Mouse (Mus musculus) large intestine, adult 2 months (tissue): ENCODE measurements around the gene Tfr2. TPM values are rescaled to one million over a fixed set of nuclear protein-coding genes. Genes with fewer than 3 reads are reported as not detected.
A peak's percentile ranks its signal among the peaks of the same experiment; 100 is the strongest.

ENCODE experiments used
- DNase-seq: peaks from one replicate; pipeline ENCODE4 v3.0.0-alpha.2; 2012; ENCODE audit warnings: low read depth, low spot score
- WGBS: fragments of 180-500 bp; shearing (Covaris S2); methylation state at CpG from one replicate; pipeline ENCODE4 v1.1.7; 2018; 5-methylcytosine and 5-hydroxymethylcytosine counted together
- polyA plus RNA-seq: library from polyadenylated mRNA; depleted of rRNA; stranded (reverse); fragments of >200 nt; gene quantifications from 2 replicates; pipeline ENCODE4 v1.2.3, GENCODE M21; 2012

Tfr2 gene
- polyA plus RNA-seq, 1 experiment = 0.17 TPM

DNA sequence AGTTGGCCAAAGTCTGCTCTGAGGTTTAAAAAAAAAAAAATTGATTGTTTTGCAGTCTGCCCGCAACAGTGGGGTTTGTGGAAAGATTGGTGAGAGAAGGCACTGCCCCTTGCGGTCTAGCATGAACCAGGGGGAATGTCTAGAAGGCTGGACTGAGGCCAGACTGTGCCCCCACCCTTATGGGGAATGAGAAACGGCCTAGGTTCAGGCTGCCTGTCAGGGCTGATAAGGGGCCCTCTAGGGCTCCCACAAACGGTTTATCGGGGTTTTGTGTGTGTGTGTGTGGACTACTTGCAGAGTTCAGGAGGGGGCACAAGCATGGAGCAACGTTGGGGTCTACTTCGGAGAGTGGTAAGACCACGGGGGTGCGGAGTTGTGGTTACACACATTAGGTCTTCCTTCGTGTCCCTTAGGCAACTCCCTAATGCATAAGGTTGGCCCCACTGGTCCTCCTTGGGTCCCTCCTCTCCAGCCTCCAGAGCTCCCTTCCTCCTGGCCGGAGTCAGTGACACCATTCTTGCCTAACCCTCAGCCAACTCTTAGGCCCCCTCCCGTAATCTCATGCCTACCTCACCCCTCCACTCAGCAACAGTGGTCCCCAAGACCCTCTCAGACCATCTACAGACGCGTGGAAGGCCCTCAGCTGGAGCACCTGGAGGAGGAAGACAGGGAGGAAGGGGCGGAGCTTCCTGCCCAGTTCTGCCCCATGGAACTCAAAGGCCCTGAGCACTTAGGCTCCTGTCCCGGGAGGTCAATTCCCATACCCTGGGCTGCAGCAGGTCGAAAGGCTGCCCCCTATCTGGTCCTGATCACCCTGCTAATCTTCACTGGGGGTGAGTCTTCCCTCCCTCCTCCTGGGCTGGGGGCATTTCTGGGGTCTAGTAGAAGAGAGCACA lies 1.3 kb downstream of the Tfr2 start:
- DNase-seq = no peak
- 75% methylated on average over 17 of the region's 17 CpGs for WGBS

GRCm38 (mm10) chr5:137574470-137574901 lies 4.8 kb downstream of the Tfr2 start:
- DNase-seq = no peak

GRCm38 (mm10) chr5:137580246-137580645 lies 10.6 kb downstream of the Tfr2 start:
- no peak for DNase-seq
- 67% methylated on average over 6 of the region's 6 CpGs for WGBS

More at GRCm38 (mm10) chr5:137574470-137574901, 4.8 kb downstream of the Tfr2 start:
- WGBS = 12% methylated on average over 27 of the region's 27 CpGs

GRCm38 (mm10) chr5:137582702-137583101 lies 13.1 kb downstream of the Tfr2 start:
- WGBS = 43% methylated on average over 8 of the region's 8 CpGs
- no peak for DNase-seq

- WGBS = 16% methylated on average over 27 of the region's 27 CpGs
- DNase-seq = no peak
Observed at GRCm38 (mm10) chr5:137583670-137584169, 14.1 kb downstream of the Tfr2 start.

- no peak for DNase-seq
- WGBS = 19% methylated on average over 8 of the region's 8 CpGs
Observed at GRCm38 (mm10) chr5:137584976-137585375, 15.3 kb downstream of the Tfr2 start.

GRCm38 (mm10) chr5:137590507-137590906 lies 20.9 kb downstream of the Tfr2 start:
- WGBS = 75% methylated on average over 5 of the region's 5 CpGs
- no peak for DNase-seq

DNA sequence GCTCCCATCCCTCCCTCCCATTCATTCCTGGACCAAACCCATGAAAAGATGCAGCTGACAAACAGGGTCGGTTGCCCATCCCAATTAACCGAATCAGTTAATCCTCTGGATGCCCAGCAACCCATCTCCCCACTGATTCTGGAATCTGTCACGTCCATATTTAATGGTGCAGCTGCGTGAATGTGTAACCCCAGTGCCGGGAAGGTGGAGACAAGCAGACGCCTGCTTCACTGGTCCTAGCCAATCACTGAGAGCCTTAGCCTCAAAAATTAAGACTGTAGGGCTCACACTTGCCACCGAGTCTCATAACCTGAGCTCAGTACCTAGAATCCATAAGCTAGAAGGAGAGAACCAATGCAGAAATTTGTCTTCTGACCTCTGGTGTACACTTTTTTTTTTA lies 26.3 kb downstream of the Tfr2 start:
- 72% methylated on average over 7 of the region's 7 CpGs for WGBS
- no peak for DNase-seq

GRCm38 (mm10) chr5:137596601-137597261 lies 27.1 kb downstream of the Tfr2 start:
- WGBS = 47% methylated on average over 30 of the region's 30 CpGs
- no peak for DNase-seq

GRCm38 (mm10) chr5:137597625-137598024 lies 28.0 kb downstream of the Tfr2 start:
- WGBS = 88% methylated on average over 6 of the region's 6 CpGs
- no peak for DNase-seq

DNA sequence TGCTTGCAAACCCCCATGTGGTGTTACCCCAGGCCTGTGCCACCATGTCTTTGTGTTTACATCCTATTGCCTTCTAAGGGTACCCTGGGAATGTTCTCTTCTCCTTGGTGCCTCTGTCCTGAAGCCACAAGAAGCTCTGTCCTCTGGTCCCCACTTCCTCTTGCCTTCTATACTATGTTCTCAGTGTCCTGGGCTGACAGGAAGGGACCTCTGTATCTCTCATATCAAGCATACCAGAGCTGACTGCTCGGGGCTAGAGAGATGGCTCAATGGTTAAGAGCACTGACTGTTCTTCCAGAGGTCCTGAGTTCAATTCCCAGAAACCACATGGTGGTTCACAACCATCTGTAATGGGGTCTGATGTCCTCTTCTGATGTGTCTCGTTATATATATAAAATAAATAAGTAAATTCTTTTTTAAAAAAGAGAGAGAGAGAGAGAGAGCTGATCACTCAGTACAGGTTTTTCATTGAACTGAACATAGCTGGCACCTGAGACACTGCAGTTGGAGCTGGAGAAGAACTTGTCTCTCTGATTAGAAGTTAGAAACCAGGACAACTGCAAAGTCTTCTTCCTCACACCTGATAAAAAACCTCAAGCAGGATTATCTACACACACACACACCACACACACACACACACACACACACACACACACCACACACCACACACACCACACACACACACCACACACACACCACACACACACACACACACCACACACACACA lies 28.6 kb downstream of the Tfr2 start:
- no peak for DNase-seq
- WGBS = 78% methylated on average over 2 of the region's 2 CpGs

GRCm38 (mm10) chr5:137599600-137599999 lies 30.0 kb downstream of the Tfr2 start:
- no peak for DNase-seq
- 58% methylated on average over 9 of the region's 9 CpGs for WGBS

DNA sequence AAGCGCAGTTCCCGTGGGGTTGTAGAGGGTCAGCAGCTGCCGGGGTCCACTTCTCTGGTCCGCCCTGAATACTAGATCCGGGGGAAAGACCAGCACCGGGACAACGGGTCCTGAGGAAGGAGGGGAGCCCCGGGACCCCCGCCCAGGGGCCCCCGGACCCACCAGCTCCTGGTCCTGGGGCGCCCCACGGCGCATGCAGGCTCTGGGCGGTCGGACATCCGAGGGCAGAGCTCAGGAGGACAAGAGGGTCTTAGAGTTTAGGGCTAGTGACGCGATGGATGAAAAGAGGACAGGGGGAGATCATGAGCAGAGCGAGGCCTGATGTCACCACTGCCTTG lies 30.6 kb downstream of the Tfr2 start:
- 3% methylated on average over 19 of the region's 19 CpGs for WGBS
- no peak for DNase-seq

GRCm38 (mm10) chr5:137600619-137601364 lies 31.2 kb downstream of the Tfr2 start, which contains the start of gene Mospd3:
Mospd3 (minus strand) TSS chr5:137601058.
- DNase-seq = peak; percentile 99
- under 1% methylated on average over 41 of the region's 41 CpGs for WGBS

GRCm38 (mm10) chr5:137601365-137601729 lies 31.7 kb downstream of the Tfr2 start:
- under 1% methylated on average over 22 of the region's 22 CpGs for WGBS
- DNase-seq = no peak

GRCm38 (mm10) chr5:137607860-137608653 lies 38.4 kb downstream of the Tfr2 start:
- 66% methylated on average over 26 of the region's 26 CpGs for WGBS
- DNase-seq = no peak

GRCm38 (mm10) chr5:137608654-137609190 lies 39.1 kb downstream of the Tfr2 start:
- WGBS = 57% methylated on average over 23 of the region's 23 CpGs
- DNase-seq = no peak

DNA sequence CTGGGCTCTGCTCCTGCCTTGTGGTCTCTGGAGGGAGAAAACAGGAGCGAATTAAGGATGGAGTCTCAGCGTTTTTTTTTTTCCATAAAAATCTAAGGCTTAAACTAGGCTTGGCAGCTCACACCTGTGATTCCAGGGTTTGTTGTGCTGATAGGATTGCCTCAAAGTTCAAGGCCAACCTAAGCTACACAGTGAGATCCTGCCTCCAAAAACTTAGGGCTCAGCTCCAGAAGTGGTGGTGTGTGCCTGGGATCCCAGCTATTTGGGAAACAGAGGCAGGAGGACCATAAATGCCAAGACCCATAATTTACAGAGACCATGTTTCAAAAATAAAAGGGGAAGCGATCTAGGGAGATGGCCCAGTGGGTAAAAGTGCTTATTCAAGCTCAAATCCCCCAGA lies 39.7 kb downstream of the Tfr2 start:
- WGBS = 62% methylated on average over 3 of the region's 3 CpGs

More for the DNA sequence above, 39.7 kb downstream of the Tfr2 start:
- DNase-seq = no peak
